Mouse (Mus musculus) CH12.LX (cell line): ENCODE data around the gene Foxo1.

ENCODE experiments used
- CTCF ChIP-seq, 2 experiments: IDR thresholded peaks in 1 of 2; conservative IDR thresholded peaks in 1 of 2; 2 replicates each; pipeline ENCODE4 v1.5.1; 2011 to 2012; ENCODE audit warnings: low read depth in 2 of 2, low read length in 2 of 2, improper control_type of control experiment in 1 of 2, inconsistent platforms in 1 of 2, mild to moderate bottlenecking in 1 of 2, moderate library complexity in 1 of 2
- E2F4 ChIP-seq: IDR thresholded peaks from 2 replicates; pipeline ENCODE4 v1.6.1; 2011; ENCODE audit warnings: low read depth, low read length, improper control_type of control experiment; ENCODE audit not compliant: insufficient replicate concordance
- EP300 ChIP-seq: IDR thresholded peaks from 2 replicates; pipeline ENCODE4 v1.6.1; 2011; ENCODE audit warnings: low read length, improper control_type of control experiment
- MAFK ChIP-seq: IDR thresholded peaks from 2 replicates; pipeline ENCODE4 v1.6.1; 2011; ENCODE audit warnings: low read length, improper control_type of control experiment; ENCODE audit not compliant: insufficient replicate concordance
- MAX ChIP-seq: IDR thresholded peaks from 2 replicates; pipeline ENCODE4 v1.6.1; 2011; ENCODE audit warnings: low read length, improper control_type of control experiment
- TBP ChIP-seq: conservative IDR thresholded peaks from 2 replicates; pipeline ENCODE4 v1.6.1; 2011; ENCODE audit warnings: low read depth, low read length, improper control_type of control experiment

DNA sequence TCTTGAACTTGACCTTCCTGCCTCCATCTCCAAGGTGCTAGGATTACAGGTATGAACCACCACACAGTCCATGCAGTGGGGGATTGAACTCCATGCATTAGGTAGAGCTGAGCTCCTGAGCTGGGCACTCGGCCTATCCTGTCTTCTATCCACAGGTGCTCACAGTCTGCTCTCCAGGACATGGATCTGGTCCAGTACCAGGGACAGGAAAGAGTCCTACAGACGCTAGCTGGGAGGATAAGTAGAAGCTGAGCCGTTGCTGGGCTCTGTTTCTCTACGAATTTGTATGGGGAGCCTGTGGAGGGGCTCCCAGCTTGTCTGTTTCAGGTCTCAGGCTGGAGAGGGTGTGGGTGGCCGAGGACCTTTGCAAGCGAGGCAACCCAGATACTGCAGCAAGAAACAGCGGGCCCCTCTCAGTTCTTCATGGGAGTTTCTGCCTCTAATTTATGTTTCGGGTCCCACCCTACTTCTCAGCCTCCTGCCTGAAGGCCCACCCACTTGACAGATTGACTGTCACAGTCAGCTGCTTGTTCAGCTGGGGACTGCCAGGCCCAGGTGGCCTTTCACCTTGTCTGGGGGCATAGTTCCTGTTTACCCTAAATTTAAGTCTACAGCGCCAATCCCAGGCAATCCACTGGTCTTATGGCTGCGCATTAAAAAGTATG, 128.9 kb downstream of the Foxo1 start:
- TF ChIP-seq CTCF (conservative IDR thresholded peaks at IDR 0.05 in 1 of 2, IDR thresholded peaks at IDR 0.05 in 1 of 2; ENCODE audit: low read depth in 2 of 2, low read length in 2 of 2) (no peak), MAX (no peak; the same call in 1 of the 2 replicates), MAFK (no peak), TBP (no peak), EP300 (peak; percentile 48; the same call in 1 of the 2 replicates), E2F4 (0 out of 2 replicates have a peak, but pooled peaks have one; percentile 13)
